Mouse (Mus musculus) stomach, postnatal 0 days (tissue): ENCODE results near the gene Anapc5. TPM values are rescaled to one million over a fixed set of nuclear protein-coding genes. Genes with fewer than 3 reads are reported as not detected.

Experiments used
- ATAC-seq: fragments of 200-750 bp; cut with Nextera tagmentation; 2 replicates; pipeline ENCODE4 v1.8.0; 2017; ENCODE audit not compliant: low FRiP score, low TSS enrichment
- DNase-seq: peaks from one replicate; pipeline ENCODE4 v3.0.0-alpha.2; 2016; ENCODE audit warnings: low spot score
- H3K27ac ChIP-seq: fragments of 300-500 bp; sonication (generic); replicated peaks from 2 replicates; pipeline ENCODE4 v1.5.1; 2014; ENCODE audit warnings: mild to moderate bottlenecking, control low read depth
- H3K27me3 ChIP-seq: fragments of 300-500 bp; sonication (generic); 2 replicates; pipeline ENCODE4 v1.6.1; 2014; ENCODE audit warnings: low read length; ENCODE audit not compliant: control insufficient read depth, insufficient read depth
- H3K36me3 ChIP-seq: fragments of 300-500 bp; sonication (generic); 2 replicates; pipeline ENCODE4 v1.6.1; 2014; ENCODE audit warnings: low read length, mixed read lengths; ENCODE audit not compliant: control insufficient read depth, insufficient read depth
- H3K4me1 ChIP-seq: fragments of 300-500 bp; sonication (generic); replicated peaks from 2 replicates; pipeline ENCODE4 v1.6.1; 2014; ENCODE audit warnings: antibody characterized with exemption; ENCODE audit not compliant: control insufficient read depth, insufficient read depth
- H3K4me2 ChIP-seq: fragments of 300-500 bp; sonication (generic); replicated peaks from 2 replicates; pipeline ENCODE4 v1.6.1; 2014; ENCODE audit warnings: low read depth, mild to moderate bottlenecking, control low read depth, moderate library complexity
- H3K4me3 ChIP-seq: fragments of 300-500 bp; sonication (generic); 2 replicates; pipeline ENCODE4 v1.5.1; 2014; ENCODE audit warnings: low read depth, low read length, control low read depth
- H3K9ac ChIP-seq: fragments of 300-500 bp; sonication (generic); 2 replicates; pipeline ENCODE4 v1.6.1; 2014; ENCODE audit warnings: mild to moderate bottlenecking, low read length, control low read depth, mixed read lengths
- H3K9me3 ChIP-seq: fragments of 300-500 bp; sonication (generic); 2 replicates; pipeline ENCODE4 v1.6.1; 2016; ENCODE audit warnings: low read length; ENCODE audit not compliant: control insufficient read depth
- CTCF ChIP-seq: IDR thresholded peaks from 2 replicates; pipeline ENCODE4 v1.5.1; 2016; ENCODE audit warnings: antibody characterized with exemption, low read depth, mild to moderate bottlenecking, moderate library complexity
- EP300 ChIP-seq: optimal IDR thresholded peaks from 2 replicates; pipeline ENCODE3; 2016; ENCODE audit warnings: antibody characterized with exemption
- WGBS: fragments of 180-500 bp; shearing (Covaris S2); extraction: QIAGEN DNeasy Blood & Tissue Kit; methylation state at CpG from one replicate; pipeline ENCODE4 v1.1.7; 2014; 5-methylcytosine and 5-hydroxymethylcytosine counted together
- polyA plus RNA-seq: library from polyadenylated mRNA; unstranded; fragments of >200 nt; fragmentation: Nextera tagmentation; extraction: Ambion mirVana; gene quantifications from 2 replicates; pipeline ENCODE4 v1.2.1, GENCODE M21; 2015

Anapc5 gene
- polyA plus RNA-seq, 1 experiment from 2014 or later = 169 TPM

DNA sequence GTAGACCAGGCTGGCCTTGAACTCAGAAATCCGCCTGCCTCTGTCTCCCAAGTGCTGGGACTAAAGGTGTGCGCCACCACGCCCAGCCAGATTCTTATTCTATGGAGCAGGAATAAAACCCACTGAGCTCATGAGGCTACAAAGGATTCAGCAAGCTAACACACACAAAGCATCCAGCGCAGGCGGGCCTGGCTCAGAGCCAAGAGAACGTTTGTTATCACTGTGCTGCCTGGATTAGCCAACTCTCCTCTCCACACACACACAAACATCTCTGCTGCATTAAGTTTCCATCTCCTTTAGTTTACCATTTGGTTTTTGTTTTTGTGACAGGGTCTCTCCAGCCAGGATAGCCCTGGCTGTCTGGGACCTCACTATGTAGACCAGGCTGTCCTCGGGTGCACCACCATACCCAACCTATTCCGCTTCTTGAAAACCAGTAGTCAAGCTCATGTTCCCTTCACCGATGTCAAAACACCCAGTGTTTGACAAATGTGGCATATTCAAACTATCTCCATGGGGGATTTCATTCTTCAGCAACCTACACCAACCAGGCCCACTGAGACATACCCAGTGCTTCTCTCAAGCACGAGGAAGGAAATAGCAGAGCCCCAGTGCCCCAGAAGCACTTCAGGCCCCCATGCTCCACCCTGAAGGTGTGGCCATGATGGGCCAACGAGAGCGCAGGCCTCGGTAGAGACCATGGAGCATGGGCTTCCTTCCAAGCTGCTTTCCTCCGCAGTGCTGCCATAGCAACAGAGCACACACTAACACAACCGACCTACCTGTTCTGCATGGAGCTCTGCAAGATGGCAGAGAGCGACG is 22.4 kb downstream of the Anapc5 start:
- H3K4me2 ChIP-seq = no peak overlapping the region
- no peaks in the 10 kb centered on the region for H3K27me3 ChIP-seq
- no peak overlapping the region for H3K27ac ChIP-seq
- DNase-seq = peak; percentile 85
- H3K36me3 ChIP-seq = peaks cover 32% of the 10 kb centered on the region
- ATAC-seq = peak; percentile 72
- H3K4me3 ChIP-seq = no peak overlapping the region
- H3K9me3 ChIP-seq = no peaks in the 10 kb centered on the region
- 40% methylated on average over 17 of the region's 17 CpGs for WGBS
- TF ChIP-seq CTCF (no peak), EP300 (no peak)
- H3K9ac ChIP-seq = no peak overlapping the region
- H3K4me1 ChIP-seq = no peaks in the 10 kb centered on the region

GRCm38 (mm10) chr5:122797866-122798265 is 23.3 kb downstream of the Anapc5 start:
- Histone ChIP-seq H3K9ac (no peak overlapping the region), H3K27ac (no peak overlapping the region), H3K4me1 (no peaks in the 10 kb centered on the region), H3K4me3 (no peak overlapping the region), H3K27me3 (no peaks in the 10 kb centered on the region), H3K4me2 (no peak overlapping the region), H3K9me3 (no peaks in the 10 kb centered on the region), H3K36me3 (peaks cover 32% of the 10 kb centered on the region)
- DNase-seq (no peak), ATAC-seq (no peak)
- no peak for TF ChIP-seq EP300
- TF ChIP-seq CTCF = no peak
- 70% methylated on average over 3 of the region's 3 CpGs for WGBS

- no peaks in the 10 kb centered on the region for H3K4me1 ChIP-seq
- H3K4me2 ChIP-seq = no peak overlapping the region
- DNase-seq (no peak), ATAC-seq (no peak)
- H3K9ac ChIP-seq = no peak overlapping the region
- no peak overlapping the region for H3K27ac ChIP-seq
- H3K9me3 ChIP-seq = no peaks in the 10 kb centered on the region
- WGBS = 67% methylated on average over 2 of the region's 2 CpGs
- H3K36me3 ChIP-seq = peaks cover 23% of the 10 kb centered on the region
- no peak overlapping the region for H3K4me3 ChIP-seq
- no peak for TF ChIP-seq EP300
- no peak for TF ChIP-seq CTCF
- no peaks in the 10 kb centered on the region for H3K27me3 ChIP-seq
These were observed 32.4 kb downstream of the Anapc5 start for GRCm38 (mm10) chr5:122788696-122789095.

- Histone ChIP-seq H3K36me3 (peaks cover 15% of the 10 kb centered on the region), H3K4me3 (no peak overlapping the region), H3K9ac (no peak overlapping the region), H3K4me2 (no peak overlapping the region), H3K4me1 (no peaks in the 10 kb centered on the region), H3K9me3 (no peaks in the 10 kb centered on the region), H3K27me3 (no peaks in the 10 kb centered on the region), H3K27ac (no peak overlapping the region)
- ATAC-seq (no peak), DNase-seq (no peak)
- 54% methylated on average over 12 of the region's 12 CpGs for WGBS
- no peak for TF ChIP-seq EP300
- TF ChIP-seq CTCF = no peak
These were observed 34.9 kb downstream of the Anapc5 start for GRCm38 (mm10) chr5:122786035-122786819.

- H3K4me1 ChIP-seq = no peaks in the 10 kb centered on the region
- H3K9ac ChIP-seq = no peak overlapping the region
- 47% methylated on average over 14 of the region's 14 CpGs for WGBS
- no peak for ATAC-seq
- peaks cover 12% of the 10 kb centered on the region for H3K36me3 ChIP-seq
- no peaks in the 10 kb centered on the region for H3K9me3 ChIP-seq
- H3K4me2 ChIP-seq = no peak overlapping the region
- DNase-seq = no peak
- H3K4me3 ChIP-seq = no peak overlapping the region
- H3K27me3 ChIP-seq = no peaks in the 10 kb centered on the region
- TF ChIP-seq EP300 (no peak), CTCF (no peak)
- H3K27ac ChIP-seq = no peak overlapping the region
These were observed 37.3 kb downstream of the Anapc5 start for GRCm38 (mm10) chr5:122783726-122784406.
